Comparison of ENCODE assay signal across 18 mouse cellular contexts in the genomic region with DNA sequence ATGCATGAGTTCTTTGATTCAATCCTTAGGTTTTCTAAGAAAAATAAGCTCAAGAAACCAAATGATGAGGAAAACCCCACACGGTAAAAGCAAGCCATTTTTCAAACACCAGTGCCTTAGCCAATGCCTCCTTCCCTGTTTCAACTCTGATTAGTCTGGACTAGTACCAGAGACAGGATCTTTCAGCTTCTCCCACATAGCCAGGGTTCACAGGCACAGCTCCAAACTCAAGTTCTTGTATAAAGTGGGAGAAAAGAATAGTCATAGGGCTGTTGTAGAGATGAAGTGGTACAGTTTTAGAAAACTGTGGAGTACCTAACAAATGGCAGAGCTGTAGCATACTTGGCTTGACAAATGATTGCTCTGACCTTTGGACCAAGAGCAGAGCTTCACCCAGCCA.
"Had no signal": no experiment of that assay in that cellular context is flagged by ENCODE, and none has a peak within 500 bp of the region (broad histone marks: within the 10 kb centered on the region; RNA-seq: fewer than 3 reads in every experiment).

No protein-coding gene starts in this region.

- H3K4me3 ChIP-seq: lung, embryonic 15.5 days; megakaryocyte, embryonic 14.5 days; midbrain, embryonic 13.5 days; midbrain, embryonic 15.5 days; neural tube, embryonic 13.5 days; neural tube, embryonic 15.5 days had no signal

- DNase-seq: lung, adult 2 months; lung, postnatal 14 days; lung, postnatal 36 days; retina, postnatal 1 day; right cerebral cortex, adult 18-20 months; right cerebral cortex, postnatal 25 days; right cerebral cortex, postnatal 4 days; spleen, adult 18-20 months; thymus, adult 18-20 months; thymus, postnatal 14 days; thymus, postnatal 36 days had no signal

- H3K4me1 ChIP-seq: lung, embryonic 15.5 days; megakaryocyte, embryonic 14.5 days; midbrain, embryonic 13.5 days; midbrain, embryonic 15.5 days; neural tube, embryonic 13.5 days; neural tube, embryonic 15.5 days had no signal

- H3K27ac ChIP-seq: lung, embryonic 15.5 days; macrophage; midbrain, embryonic 13.5 days; midbrain, embryonic 15.5 days; neural tube, embryonic 13.5 days; neural tube, embryonic 15.5 days had no signal
